Mouse (Mus musculus) testis, adult 2 months (tissue): ENCODE measurements around the gene Zbtb16. TPM values are rescaled to one million over a fixed set of nuclear protein-coding genes. Genes with fewer than 3 reads are reported as not detected.
A peak's percentile ranks its signal among the peaks of the same experiment; 100 is the strongest.

ENCODE experiments used
- H3K27ac ChIP-seq: fragments of 200-500 bp; 2 replicates; pipeline ENCODE4 v1.5.1; 2012; ENCODE audit warnings: low read depth, low read length; ENCODE audit not compliant: control insufficient read depth, insufficient read depth
- H3K27me3 ChIP-seq: fragments of 200-500 bp; 2 replicates; pipeline ENCODE4 v1.6.1; 2012; ENCODE audit warnings: mild to moderate bottlenecking, low read length, moderate library complexity; ENCODE audit not compliant: control insufficient read depth, insufficient read depth
- H3K36me3 ChIP-seq: fragments of 200-500 bp; 2 replicates; pipeline ENCODE4 v1.6.1; 2012; ENCODE audit warnings: mild to moderate bottlenecking, low read length; ENCODE audit not compliant: control insufficient read depth, insufficient read depth
- H3K4me1 ChIP-seq: fragments of 200-500 bp; 2 replicates; pipeline ENCODE4 v1.6.1; 2012; ENCODE audit warnings: low read length; ENCODE audit not compliant: control insufficient read depth, insufficient read depth
- H3K4me3 ChIP-seq: fragments of 200-500 bp; 2 replicates; pipeline ENCODE4 v1.5.1; 2012; ENCODE audit warnings: low read depth, mild to moderate bottlenecking, low read length, moderate library complexity, mixed read lengths; ENCODE audit not compliant: control insufficient read depth
- CTCF ChIP-seq: fragments of 200-500 bp; IDR thresholded peaks from 2 replicates; pipeline ENCODE4 v1.5.1; 2012; ENCODE audit warnings: low read depth, mild to moderate bottlenecking, inconsistent platforms, low read length, moderate library complexity; ENCODE audit not compliant: control insufficient read depth, insufficient read depth, insufficient replicate concordance
- POLR2A ChIP-seq: fragments of 200-500 bp; IDR thresholded peaks from 2 replicates; pipeline ENCODE4 v1.6.1; 2012; ENCODE audit warnings: low read depth, mild to moderate bottlenecking, inconsistent platforms, low read length, moderate library complexity; ENCODE audit not compliant: control insufficient read depth
- polyA plus RNA-seq: library from polyadenylated mRNA; depleted of rRNA; stranded (reverse); fragments of >200 nt; gene quantifications from 2 replicates; pipeline ENCODE4 v1.2.3, GENCODE M21; 2012

The Zbtb16 gene
- polyA plus RNA-seq, 1 experiment: 2.6 TPM

DNA sequence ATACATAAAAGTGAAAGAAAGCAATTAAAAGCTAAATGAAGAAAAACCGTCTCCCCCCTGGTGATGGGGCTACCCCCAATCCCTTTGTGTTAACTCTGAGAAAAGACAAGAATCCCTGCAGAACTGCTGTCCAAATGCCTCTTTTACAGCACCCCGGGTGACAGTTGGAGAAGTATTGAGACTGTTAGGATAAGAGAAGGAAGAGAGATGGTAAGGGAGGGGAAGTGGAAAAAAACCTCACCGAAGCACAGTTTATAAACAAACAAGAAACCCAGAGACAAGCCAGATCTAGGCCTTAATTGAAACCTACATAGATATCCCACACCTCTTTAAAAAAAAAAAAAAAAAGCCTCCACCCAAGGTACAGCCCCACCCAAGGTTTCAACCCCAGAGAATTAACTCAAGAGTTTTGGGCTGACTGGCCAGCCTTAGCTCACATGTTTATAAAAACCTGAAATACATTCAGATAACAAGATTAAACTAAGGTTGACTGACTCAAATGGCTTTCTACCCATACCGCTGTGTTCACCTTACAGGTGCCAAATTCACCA lies 42.3 kb downstream of the Zbtb16 start:
- no peak overlapping the region for H3K4me3 ChIP-seq
- no peaks in the 10 kb centered on the region for H3K27me3 ChIP-seq
- TF ChIP-seq POLR2A (no peak), CTCF (no peak)
- H3K27ac ChIP-seq: no peak overlapping the region
- H3K4me1 ChIP-seq: peaks cover 2% of the 10 kb centered on the region; the same call in 1 of the 2 replicates
- no peaks in the 10 kb centered on the region for H3K36me3 ChIP-seq

DNA sequence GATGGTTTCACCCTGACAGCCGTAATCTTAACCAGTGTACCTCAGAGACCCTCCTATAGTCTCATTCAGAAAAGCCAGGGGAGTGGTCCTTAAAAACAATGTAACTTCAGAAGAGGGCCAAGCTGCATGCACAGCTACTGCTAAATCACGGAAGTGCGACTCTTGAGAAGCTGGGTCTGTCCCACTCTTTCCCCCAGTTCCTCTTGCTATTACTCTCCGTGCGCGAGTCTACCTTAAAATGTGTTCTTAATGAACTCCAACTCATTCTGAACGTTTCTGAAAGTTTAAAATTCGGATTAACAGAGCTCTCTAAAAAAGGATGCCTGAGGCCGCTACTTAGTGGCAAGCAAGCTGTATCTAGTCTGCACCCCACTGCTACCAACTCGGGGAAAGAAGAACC lies 45.4 kb downstream of the Zbtb16 start:
- TF ChIP-seq CTCF (no peak), POLR2A (no peak)
- H3K27ac ChIP-seq: no peak overlapping the region
- H3K36me3 ChIP-seq: no peaks in the 10 kb centered on the region
- H3K4me3 ChIP-seq: no peak overlapping the region
- H3K4me1 ChIP-seq: peaks cover 4% of the 10 kb centered on the region; the same call in 1 of the 2 replicates
- no peaks in the 10 kb centered on the region for H3K27me3 ChIP-seq

GRCm38 (mm10) chr9:48787906-48788410 lies 48.1 kb downstream of the Zbtb16 start:
- TF ChIP-seq CTCF (no peak), POLR2A (no peak)
- peaks cover 4% of the 10 kb centered on the region; the same call in 1 of the 2 replicates for H3K4me1 ChIP-seq
- no peak overlapping the region for H3K27ac ChIP-seq
- no peak overlapping the region for H3K4me3 ChIP-seq
- H3K27me3 ChIP-seq: no peaks in the 10 kb centered on the region
- no peaks in the 10 kb centered on the region for H3K36me3 ChIP-seq

DNA sequence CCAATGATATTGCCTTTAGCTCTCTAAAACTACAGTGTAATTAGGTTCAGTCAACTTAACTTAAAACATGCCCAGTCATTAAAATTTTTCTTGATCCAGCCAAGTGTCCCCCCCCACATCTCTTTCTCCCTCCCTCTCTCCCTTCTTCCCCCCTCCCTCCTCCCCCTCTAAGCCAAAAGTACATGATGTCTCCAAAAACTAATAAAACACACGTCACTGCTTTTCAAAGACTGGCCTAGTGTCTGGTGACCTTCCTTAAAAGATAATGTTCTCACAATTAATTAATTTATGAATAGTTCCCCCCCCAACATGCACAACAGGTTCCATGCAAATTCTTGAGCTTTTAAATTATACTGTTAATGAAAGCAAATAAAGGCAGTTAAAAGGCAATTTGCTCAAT lies 48.7 kb downstream of the Zbtb16 start:
- Histone ChIP-seq H3K4me3 (no peak overlapping the region), H3K27ac (no peak overlapping the region; the same call in 1 of the 2 replicates), H3K27me3 (no peaks in the 10 kb centered on the region), H3K4me1 (peaks cover 4% of the 10 kb centered on the region; the same call in 1 of the 2 replicates), H3K36me3 (no peaks in the 10 kb centered on the region)
- TF ChIP-seq CTCF (no peak), POLR2A (no peak)

DNA sequence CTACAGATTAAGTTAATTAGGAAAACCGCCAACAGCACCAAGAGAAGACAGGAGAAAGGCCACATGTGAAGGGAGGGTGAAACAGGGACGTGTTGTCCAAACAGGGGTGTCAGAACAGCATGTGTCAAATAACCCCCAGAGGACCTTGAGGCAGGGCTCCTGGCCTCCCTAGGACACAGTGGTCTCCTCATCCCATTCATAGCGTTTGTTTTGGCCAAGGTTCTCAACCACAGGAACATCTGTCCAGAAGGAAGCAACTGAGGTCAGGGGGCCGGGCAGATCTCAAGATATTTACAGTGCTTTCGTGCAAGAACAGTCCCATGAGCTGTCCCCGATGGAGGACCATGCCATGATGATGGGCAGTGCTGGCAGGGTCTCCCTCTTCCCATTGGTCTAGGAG lies 49.2 kb downstream of the Zbtb16 start:
- Histone ChIP-seq H3K36me3 (no peaks in the 10 kb centered on the region), H3K4me1 (peaks cover 4% of the 10 kb centered on the region; the same call in 1 of the 2 replicates), H3K27me3 (no peaks in the 10 kb centered on the region), H3K4me3 (no peak overlapping the region), H3K27ac (peak overlapping the region; percentile 52)
- no peak for TF ChIP-seq POLR2A
- no peak for TF ChIP-seq CTCF

- peaks cover 4% of the 10 kb centered on the region; the same call in 1 of the 2 replicates for H3K4me1 ChIP-seq
- H3K27ac ChIP-seq: no peak overlapping the region
- TF ChIP-seq POLR2A (no peak), CTCF (no peak)
- no peak overlapping the region for H3K4me3 ChIP-seq
- no peaks in the 10 kb centered on the region for H3K27me3 ChIP-seq
- no peaks in the 10 kb centered on the region for H3K36me3 ChIP-seq
These were observed 51.1 kb downstream of the Zbtb16 start for GRCm38 (mm10) chr9:48784937-48785336.

- TF ChIP-seq POLR2A (no peak), CTCF (no peak)
- no peak overlapping the region for H3K4me3 ChIP-seq
- H3K36me3 ChIP-seq: no peaks in the 10 kb centered on the region
- H3K4me1 ChIP-seq: peaks cover 2% of the 10 kb centered on the region; the same call in 1 of the 2 replicates
- H3K27me3 ChIP-seq: no peaks in the 10 kb centered on the region
- H3K27ac ChIP-seq: peak overlapping the region; percentile 45; the same call in 1 of the 2 replicates
These were observed 52.7 kb downstream of the Zbtb16 start for GRCm38 (mm10) chr9:48783292-48783691.
